In genomic region chr7:19716055-19716682, GRCm38 (mm10) we compare ENCODE assay signal across 9 mouse cellular contexts. TPM values are rescaled to one million over a fixed set of nuclear protein-coding genes. Genes with fewer than 3 reads are reported as not detected.
DNase-seq lines count a peak whose midpoint lies in the region; ATAC-seq and TF ChIP-seq lines count a peak whose summit lies in the region.
"Had no signal": no experiment of that assay in that cellular context is flagged by ENCODE, and none has a peak within 500 bp of the region (broad histone marks: within the 10 kb centered on the region; RNA-seq: fewer than 3 reads in every experiment).

No protein-coding gene starts in this region.

- H3K36me3 ChIP-seq in testis, adult 2 months (ENCODE audit: control insufficient read depth, insufficient read depth, low read length): peaks cover 1% of the 10 kb centered on the region
- H3K36me3 ChIP-seq in liver, embryonic 12.5 days: peaks cover 55% of the 10 kb centered on the region

- peak overlapping the region; percentile 52 for H3K27ac ChIP-seq in cerebellum, adult 2 months (ENCODE audit: insufficient read depth, low read length)
- H3K27ac ChIP-seq in testis, adult 2 months (ENCODE audit: control insufficient read depth, insufficient read depth, low read depth, low read length): peak overlapping the region; percentile 91
- H3K27ac ChIP-seq in liver, embryonic 12.5 days: peak overlapping the region; percentile 90

- peak overlapping the region; percentile 49 for H3K4me3 ChIP-seq in cerebellum, adult 2 months (replicated peaks; ENCODE audit: insufficient read depth, low read depth, low read length)
- H3K4me3 ChIP-seq in testis, adult 2 months (ENCODE audit: control insufficient read depth, low read depth, low read length): peak overlapping the region; percentile 91
- H3K4me3 ChIP-seq in liver, embryonic 12.5 days: peak overlapping the region; percentile 62

- WGBS in cerebellum, adult 2 months: 4% methylated on average over 18 of the region's 18 CpGs
- 6% methylated on average over 18 of the region's 18 CpGs for WGBS in liver, embryonic 12.5 days (ENCODE audit: insufficient replicate concordance)

- H3K9me3 ChIP-seq in liver, embryonic 12.5 days (replicated peaks): no peaks in the 10 kb centered on the region; the same call in 1 of the 2 replicates

- H3K9ac ChIP-seq in liver, embryonic 12.5 days: peak overlapping the region; percentile 64

- TF ChIP-seq CTCF in cerebellum, adult 2 months (IDR thresholded peaks at IDR 0.05; ENCODE audit: borderline replicate concordance, insufficient read depth, low read depth, low read length): no peak
- no peak for TF ChIP-seq CTCF in testis, adult 2 months (IDR thresholded peaks at IDR 0.05; ENCODE audit: control insufficient read depth, insufficient read depth, insufficient replicate concordance, low read depth, low read length)

- H3K4me1 ChIP-seq in cerebellum, adult 2 months (ENCODE audit: control insufficient read depth, insufficient read depth, low read length): peaks cover 8% of the 10 kb centered on the region
- H3K4me1 ChIP-seq in testis, adult 2 months (ENCODE audit: control insufficient read depth, insufficient read depth, low read length): no peaks in the 10 kb centered on the region; the same call in none of the 2 replicates
- H3K4me1 ChIP-seq in liver, embryonic 12.5 days: peaks cover 37% of the 10 kb centered on the region

- H3K4me2 ChIP-seq in liver, embryonic 12.5 days: peak overlapping the region; percentile 84

- no peaks in the 10 kb centered on the region for H3K27me3 ChIP-seq in cerebellum, adult 2 months (ENCODE audit: control insufficient read depth, insufficient read depth, low read length)
- no peaks in the 10 kb centered on the region for H3K27me3 ChIP-seq in testis, adult 2 months (ENCODE audit: control insufficient read depth, insufficient read depth, low read length)
- H3K27me3 ChIP-seq in liver, embryonic 12.5 days (replicated peaks): no peaks in the 10 kb centered on the region

- no peak for DNase-seq in cerebellum, adult 2 months
- DNase-seq in cerebellum, postnatal 10 days: no peak
- no peak for DNase-seq in testis, postnatal 14 days (ENCODE audit: low spot score)
- no peak for DNase-seq in adrenal gland, postnatal 4 days (ENCODE audit: low spot score in 2 of 2)
- no peak for DNase-seq in kidney, adult 11 months
- no peak for DNase-seq in layer of hippocampus, adult 18-20 months (ENCODE audit: low spot score in 2 of 2)

- no peak for ATAC-seq in liver, embryonic 12.5 days

- TF ChIP-seq POLR2A in cerebellum, adult 2 months (IDR thresholded peaks at IDR 0.05; ENCODE audit: borderline replicate concordance, insufficient read depth, low read length): peak; percentile 43; the same call in 1 of the 2 replicates
- no peak for TF ChIP-seq POLR2A in testis, adult 2 months (IDR thresholded peaks at IDR 0.05; ENCODE audit: control insufficient read depth, low read depth, low read length)

RNA-seq across cellular contexts. Expression of gene Tomm40, which starts 0.9 kb away (rescaled TPM):
- 125 TPM in 2 replicates for polyA plus RNA-seq in cerebellum, adult 2 months (2012; rRNA removed)
- polyA plus RNA-seq in testis, adult 2 months (2012; rRNA removed): 36.8 and 38.3 TPM in 2 replicates
- polyA plus RNA-seq in liver, embryonic 12.5 days (2016; fragmentation: Nextera tagmentation; extraction: Ambion mirVana): 188 and 207 TPM in 2 replicates
- 100 to 1,000 TPM; 137 to 139 TPM for total RNA-seq in adrenal gland, postnatal 4 days (2021)
- 100 to 1,000 TPM; 110 to 114 TPM for total RNA-seq in layer of hippocampus, adult 18-20 months (2021)

RNA-seq across cellular contexts. Expression of gene Apoe, which starts 17.2 kb away (rescaled TPM):
- 2,800 and 2,936 TPM in 2 replicates for polyA plus RNA-seq in cerebellum, adult 2 months (2012; rRNA removed)
- 122 and 180 TPM in 2 replicates for polyA plus RNA-seq in testis, adult 2 months (2012; rRNA removed)
- polyA plus RNA-seq in liver, embryonic 12.5 days (2016; fragmentation: Nextera tagmentation; extraction: Ambion mirVana): 1,254 and 1,289 TPM in 2 replicates
- total RNA-seq in adrenal gland, postnatal 4 days (2021): 1,000 to 10,000 TPM in 1 of 2 experiments, 100 to 1,000 TPM in 1; 636 to 2,003 TPM
- total RNA-seq in layer of hippocampus, adult 18-20 months (2021): 1,000 to 10,000 TPM; 2,690 to 2,764 TPM

RNA-seq across cellular contexts. Expression of gene Apoc1, which starts 23.7 kb away (rescaled TPM):
- 5.1 and 6.6 TPM in 2 replicates for polyA plus RNA-seq in cerebellum, adult 2 months (2012; rRNA removed)
- 17.3 and 21.1 TPM in 2 replicates for polyA plus RNA-seq in testis, adult 2 months (2012; rRNA removed)
- 190 and 197 TPM in 2 replicates for polyA plus RNA-seq in liver, embryonic 12.5 days (2016; fragmentation: Nextera tagmentation; extraction: Ambion mirVana)
- 100 to 1,000 TPM; 390 to 714 TPM for total RNA-seq in adrenal gland, postnatal 4 days (2021)
- 1 to 10 TPM; 5.8 to 8.7 TPM for total RNA-seq in layer of hippocampus, adult 18-20 months (2021)

RNA-seq across cellular contexts. Expression of gene Nectin2, which starts 34.1 kb away (rescaled TPM):
- 8.9 and 9.3 TPM in 2 replicates for polyA plus RNA-seq in cerebellum, adult 2 months (2012; rRNA removed)
- 69.1 and 71.8 TPM in 2 replicates for polyA plus RNA-seq in testis, adult 2 months (2012; rRNA removed)
- polyA plus RNA-seq in liver, embryonic 12.5 days (2016; fragmentation: Nextera tagmentation; extraction: Ambion mirVana): 31.9 and 34.4 TPM in 2 replicates
- total RNA-seq in adrenal gland, postnatal 4 days (2021): 10 to 100 TPM; 72.0 to 80.6 TPM
- 1 to 10 TPM; 5.0 to 5.1 TPM for total RNA-seq in layer of hippocampus, adult 18-20 months (2021)

RNA-seq across cellular contexts. Expression of gene Apoc4, which starts 34.9 kb away (rescaled TPM):
- not detected in 2 replicates for polyA plus RNA-seq in cerebellum, adult 2 months (2012; rRNA removed)
- polyA plus RNA-seq in testis, adult 2 months (2012; rRNA removed): not detected in 2 replicates
- polyA plus RNA-seq in liver, embryonic 12.5 days (2016; fragmentation: Nextera tagmentation; extraction: Ambion mirVana): 15.4 and 18.1 TPM in 2 replicates
- 100 to 1,000 TPM in 1 of 2 experiments, 10 to 100 TPM in 1; 82.0 to 218 TPM for total RNA-seq in adrenal gland, postnatal 4 days (2021)
- not detected for total RNA-seq in layer of hippocampus, adult 18-20 months (2021)
- total RNA-seq: common myeloid progenitor, adult 5-6 weeks had no signal
